ENCODE assay signal across 8 mouse cellular contexts in genomic region chr8:84559121-84559604, GRCm38 (mm10).
DNase-seq lines count a peak whose midpoint lies in the region; ATAC-seq and TF ChIP-seq lines count a peak whose summit lies in the region.

No protein-coding gene starts in this region.

- peak; percentile 11 for DNase-seq in adrenal gland, postnatal 10 days
- DNase-seq in adrenal gland, postnatal 36 days: no peak
- peak; percentile 32 for DNase-seq in lung, embryonic 14.5 days
- DNase-seq in lung, postnatal 14 days: no peak
- peak; percentile 41 for DNase-seq in hindbrain, embryonic 11.5 days (ENCODE audit: low spot score)
- DNase-seq in midbrain, embryonic 10.5 days (ENCODE audit: low spot score): peak; percentile 39
- DNase-seq in urinary bladder, adult 2 months (ENCODE audit: low spot score): no peak

- no peak for TF ChIP-seq CTCF in lung, embryonic 14.5 days (IDR thresholded peaks at IDR 0.05; ENCODE audit: low read depth)

- peak overlapping the region; percentile 46 for H3K4me3 ChIP-seq in lung, embryonic 14.5 days (ENCODE audit: low read depth, low read length)
- H3K4me3 ChIP-seq in hindbrain, embryonic 11.5 days (ENCODE audit: low read depth, low read length): peak overlapping the region; percentile 33
- H3K4me3 ChIP-seq in midbrain, embryonic 10.5 days: peak overlapping the region; percentile 58

- H3K4me2 ChIP-seq in lung, embryonic 14.5 days: peak overlapping the region; percentile 67
- peak overlapping the region; percentile 58 for H3K4me2 ChIP-seq in hindbrain, embryonic 11.5 days (replicated peaks; ENCODE audit: low read depth, low read length)

- under 1% methylated on average over 64 of the region's 84 CpGs for WGBS in lung, embryonic 14.5 days
- 1% methylated on average over 57 of the region's 84 CpGs for WGBS in hindbrain, embryonic 11.5 days
- WGBS in midbrain, embryonic 10.5 days: 1% methylated on average over 84 of the region's 84 CpGs

- no peak for ATAC-seq in lung, embryonic 14.5 days (ENCODE audit: insufficient read depth)
- no peak for ATAC-seq in hindbrain, embryonic 11.5 days (ENCODE audit: low FRiP score)
- ATAC-seq in megakaryocyte progenitor cell, adult 5-6 weeks (replicated peaks; ENCODE audit: poor library complexity): no peak

- H3K9me3 ChIP-seq in lung, embryonic 14.5 days (ENCODE audit: low read depth, low read length): no peaks in the 10 kb centered on the region
- H3K9me3 ChIP-seq in hindbrain, embryonic 11.5 days (ENCODE audit: control insufficient read depth, low read length): no peaks in the 10 kb centered on the region
- H3K9me3 ChIP-seq in midbrain, embryonic 10.5 days (replicated peaks): no peaks in the 10 kb centered on the region

- H3K36me3 ChIP-seq in lung, embryonic 14.5 days (ENCODE audit: insufficient read depth): no peaks in the 10 kb centered on the region
- no peaks in the 10 kb centered on the region for H3K36me3 ChIP-seq in hindbrain, embryonic 11.5 days (ENCODE audit: control insufficient read depth, insufficient read depth, low read length)
- no peaks in the 10 kb centered on the region for H3K36me3 ChIP-seq in midbrain, embryonic 10.5 days

- H3K27ac ChIP-seq in lung, embryonic 14.5 days (ENCODE audit: low read depth): no peak overlapping the region
- H3K27ac ChIP-seq in hindbrain, embryonic 11.5 days (ENCODE audit: low read depth, low read length): no peak overlapping the region
- H3K27ac ChIP-seq in midbrain, embryonic 10.5 days (replicated peaks): no peak overlapping the region; the same call in 1 of the 2 replicates

- peak overlapping the region; percentile 20; the same call in 1 of the 2 replicates for H3K9ac ChIP-seq in lung, embryonic 14.5 days
- no peak overlapping the region for H3K9ac ChIP-seq in hindbrain, embryonic 11.5 days (ENCODE audit: low read depth, low read length)

- H3K4me1 ChIP-seq in lung, embryonic 14.5 days (ENCODE audit: insufficient read depth): no peaks in the 10 kb centered on the region
- H3K4me1 ChIP-seq in hindbrain, embryonic 11.5 days (replicated peaks; ENCODE audit: control insufficient read depth, insufficient read depth, low read length): no peaks in the 10 kb centered on the region
- peaks cover 17% of the 10 kb centered on the region for H3K4me1 ChIP-seq in midbrain, embryonic 10.5 days

- H3K27me3 ChIP-seq in lung, embryonic 14.5 days (ENCODE audit: insufficient read depth, low read length): peaks cover 50% of the 10 kb centered on the region
- H3K27me3 ChIP-seq in hindbrain, embryonic 11.5 days (ENCODE audit: control insufficient read depth, insufficient read depth, low read length): peaks cover 34% of the 10 kb centered on the region
- peaks cover 72% of the 10 kb centered on the region for H3K27me3 ChIP-seq in midbrain, embryonic 10.5 days (ENCODE audit: low read depth, poor library complexity, severe bottlenecking)

Comparison
In these comparisons a context has a peak if more than half of its experiments do, and no peak if none do; other contexts are left out.
1. DNase-seq: peak in adrenal gland, postnatal 10 days (single experiment), lung, embryonic 14.5 days (single experiment), hindbrain, embryonic 11.5 days (single experiment) and midbrain, embryonic 10.5 days (single experiment); none in adrenal gland, postnatal 36 days (0 of 2), lung, postnatal 14 days (single experiment) and urinary bladder, adult 2 months (single experiment).
2. Peak in every context shown above with its lines, with median percentiles within 50 percentile points of each other: H3K4me3 ChIP-seq.